Mouse (Mus musculus) lung, embryonic 15.5 days (tissue): ENCODE data around the gene Nudt2. TPM values are rescaled to one million over a fixed set of nuclear protein-coding genes. Genes with fewer than 3 reads are reported as not detected.
"Not testable (repeated sequence)": the region's sequence is repeated elsewhere in the genome, so short reads cannot be mapped to it uniquely, and the experiment has no call there.

ENCODE experiments used
- ATAC-seq: fragments of 200-750 bp; cut with Nextera tagmentation; 2 replicates; pipeline ENCODE4 v1.8.0; 2017; ENCODE audit warnings: moderate number of reproducible peaks, borderline replicate concordance; ENCODE audit not compliant: low FRiP score, low TSS enrichment; ENCODE audit errors: extremely low read depth
- H3K27ac ChIP-seq: fragments of 300-500 bp; sonication (generic); 2 replicates; pipeline ENCODE4 v1.5.1; 2015; ENCODE audit warnings: moderate library complexity, mild to moderate bottlenecking, inconsistent platforms
- H3K27me3 ChIP-seq: fragments of 300-500 bp; sonication (generic); 2 replicates; pipeline ENCODE4 v1.6.1; 2015; ENCODE audit warnings: inconsistent platforms
- H3K36me3 ChIP-seq: fragments of 300-500 bp; sonication (generic); 2 replicates; pipeline ENCODE4 v1.6.1; 2015; ENCODE audit warnings: inconsistent platforms
- H3K4me1 ChIP-seq: fragments of 300-500 bp; sonication (generic); 2 replicates; pipeline ENCODE4 v1.6.1; 2015; ENCODE audit warnings: inconsistent platforms
- H3K4me2 ChIP-seq: fragments of 300-500 bp; sonication (generic); 2 replicates; pipeline ENCODE4 v1.6.1; 2015; ENCODE audit warnings: inconsistent platforms, mild to moderate bottlenecking, moderate library complexity
- H3K4me3 ChIP-seq: fragments of 300-500 bp; sonication (generic); 2 replicates; pipeline ENCODE4 v1.5.1; 2015; ENCODE audit warnings: mild to moderate bottlenecking, inconsistent platforms
- H3K9ac ChIP-seq: fragments of 300-500 bp; sonication (generic); 2 replicates; pipeline ENCODE4 v1.6.1; 2015; ENCODE audit warnings: inconsistent platforms
- H3K9me3 ChIP-seq: fragments of 300-500 bp; sonication (generic); 2 replicates; pipeline ENCODE4 v1.6.1; 2016; ENCODE audit warnings: inconsistent platforms
- WGBS: fragments of 180-500 bp; shearing (Covaris S2); methylation state at CpG from one replicate; pipeline ENCODE4 v1.1.7; 2015; 5-methylcytosine and 5-hydroxymethylcytosine counted together
- polyA plus RNA-seq: library from polyadenylated mRNA; unstranded; fragments of >200 nt; fragmentation: Nextera tagmentation; extraction: Ambion mirVana; gene quantifications from 2 replicates; pipeline ENCODE4 v1.2.1, GENCODE M21; 2015

The Nudt2 gene
- polyA plus RNA-seq = 48.2 and 49.0 TPM in 2 replicates

DNA sequence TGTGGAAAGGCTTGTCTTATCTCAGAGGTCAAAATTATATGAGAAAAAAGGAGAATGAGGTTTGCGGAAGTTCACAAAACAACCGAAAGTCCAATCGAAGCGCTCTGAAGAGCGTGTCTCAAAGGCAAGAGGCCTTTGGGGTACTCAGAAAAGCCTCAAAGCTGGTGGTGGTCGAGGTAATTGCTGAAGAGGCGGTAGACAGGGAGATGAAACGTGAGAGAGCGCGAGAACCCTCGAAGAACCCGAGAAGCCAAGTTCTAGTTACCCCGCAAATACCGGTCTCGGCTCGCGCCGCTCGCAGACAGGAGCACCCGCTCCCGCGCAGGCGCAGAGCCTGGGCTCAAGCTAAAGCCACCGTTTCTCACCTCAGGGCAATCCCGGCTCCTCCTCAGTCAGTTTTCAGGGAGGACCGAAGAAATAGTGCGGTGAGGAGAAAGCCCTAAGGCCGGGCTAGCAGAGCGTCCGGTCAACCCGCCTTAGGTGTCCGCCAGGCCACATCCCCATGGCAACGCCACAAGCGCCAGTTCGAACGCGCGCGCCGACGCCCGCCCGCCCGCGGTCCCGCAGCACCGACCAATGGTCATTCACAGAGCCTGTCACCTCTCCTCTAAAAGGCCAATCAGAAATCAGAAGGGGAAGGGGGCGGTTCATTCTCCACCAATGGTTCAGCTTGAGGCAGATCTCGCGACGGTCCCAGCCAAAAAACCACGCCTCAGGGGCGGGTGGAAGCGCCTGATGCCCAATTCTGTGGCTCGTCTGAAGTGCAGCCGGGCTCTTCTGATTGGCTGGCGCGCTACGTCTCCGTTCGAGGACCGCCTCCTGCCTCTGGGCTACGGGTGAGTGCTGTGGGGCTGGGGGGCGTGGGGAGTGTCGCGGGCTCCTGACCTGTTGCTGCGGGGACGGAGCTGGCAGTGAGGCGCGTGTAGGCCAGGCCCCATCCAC lies at the start of gene Nudt2, which contains the start of gene Kif24:
TSS of gene Nudt2 (plus strand) at position 807 of the 942 bp plus-strand sequence.
TSS of gene Kif24 (minus strand) at position 543 of the 942 bp plus-strand sequence.
- Histone ChIP-seq H3K27me3 (no peaks in the 10 kb centered on the region), H3K36me3 (no peaks in the 10 kb centered on the region), H3K4me1 (peaks cover 16% of the 10 kb centered on the region), H3K27ac (peak within 1 kb of the TSS; percentile 82), H3K4me2 (peak within 1 kb of the TSS; percentile 69), H3K9ac (peak within 1 kb of the TSS; percentile 75), H3K9me3 (no peaks in the 10 kb centered on the region), H3K4me3 (peak within 1 kb of the TSS; percentile 73)
- ATAC-seq = peak; percentile 99
- under 1% methylated on average over 70 of the region's 70 CpGs for WGBS

- ATAC-seq = no peak
- H3K9ac ChIP-seq = no peak overlapping the region
- H3K9me3 ChIP-seq = no peaks in the 10 kb centered on the region
- H3K4me3 ChIP-seq = no peak overlapping the region
- H3K36me3 ChIP-seq = no peaks in the 10 kb centered on the region
- H3K4me2 ChIP-seq = no peak overlapping the region
- no peak overlapping the region for H3K27ac ChIP-seq
- no peaks in the 10 kb centered on the region for H3K4me1 ChIP-seq
- H3K27me3 ChIP-seq = no peaks in the 10 kb centered on the region
Observed at GRCm38 (mm10) chr4:41416966-41417365, 48.0 kb upstream of the Nudt2 start.

- no peaks in the 10 kb centered on the region for H3K9me3 ChIP-seq
- H3K27me3 ChIP-seq = no peaks in the 10 kb centered on the region
- H3K36me3 ChIP-seq = no peaks in the 10 kb centered on the region
- no peak overlapping the region for H3K4me2 ChIP-seq
- ATAC-seq = no peak
- WGBS = 80% methylated on average over 5 of the region's 5 CpGs
- no peaks in the 10 kb centered on the region for H3K4me1 ChIP-seq
- H3K27ac ChIP-seq = no peak overlapping the region
- no peak overlapping the region for H3K9ac ChIP-seq
- no peak overlapping the region for H3K4me3 ChIP-seq
Observed at GRCm38 (mm10) chr4:41438931-41439330, 26.0 kb upstream of the Nudt2 start.

DNA sequence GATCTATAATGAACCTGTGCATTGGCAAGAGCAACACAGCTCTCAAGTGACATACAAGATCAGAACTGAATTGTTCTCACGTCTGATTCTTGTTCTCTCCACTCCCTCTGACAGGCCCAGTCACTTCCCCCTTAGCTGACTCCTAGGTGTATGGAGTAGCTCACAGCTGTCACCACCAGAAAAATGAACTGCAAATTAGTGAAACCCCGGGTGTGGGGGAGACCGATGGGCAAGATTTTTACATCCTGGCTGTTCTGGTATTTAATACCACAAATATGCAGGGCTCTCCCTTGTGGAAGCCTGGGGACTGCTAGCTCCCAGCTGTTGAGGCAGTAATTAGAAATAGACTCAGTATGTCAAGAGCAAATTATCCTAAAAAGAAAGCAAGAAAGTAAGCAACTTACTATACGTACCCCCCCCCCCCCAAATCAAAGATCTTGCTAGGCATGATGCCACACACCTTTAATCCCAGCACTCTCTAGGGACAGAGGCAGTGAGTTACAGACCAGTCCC lies 22.1 kb upstream of the Nudt2 start:
- Histone ChIP-seq H3K27me3 (no peaks in the 10 kb centered on the region), H3K36me3 (no peaks in the 10 kb centered on the region), H3K4me2 (no peak overlapping the region), H3K4me3 (no peak overlapping the region), H3K9me3 (no peaks in the 10 kb centered on the region), H3K27ac (no peak overlapping the region), H3K9ac (no peak overlapping the region), H3K4me1 (no peaks in the 10 kb centered on the region)
- no peak for ATAC-seq
- 59% methylated on average over 4 of the region's 4 CpGs for WGBS

DNA sequence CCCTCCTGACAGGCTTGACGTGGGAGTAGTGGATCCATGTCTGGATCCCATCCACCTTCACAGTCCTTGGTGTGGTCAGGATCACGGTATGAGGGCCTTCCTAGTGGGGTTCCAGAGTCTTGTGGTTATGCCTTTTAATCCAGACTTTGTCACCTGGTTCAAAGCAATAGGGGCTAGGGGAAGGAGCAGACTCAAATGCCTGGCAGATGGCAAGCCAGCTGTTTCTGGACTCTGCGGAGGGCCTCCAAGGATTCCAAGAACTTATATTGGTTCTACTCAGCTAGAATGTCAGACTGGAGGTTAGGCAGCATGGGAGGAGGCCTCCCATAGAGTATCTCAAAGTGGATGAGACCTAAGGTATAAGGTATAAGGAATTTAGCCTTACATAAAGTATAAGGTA lies 17.4 kb upstream of the Nudt2 start:
- no peaks in the 10 kb centered on the region for H3K4me1 ChIP-seq
- ATAC-seq = no peak
- H3K4me2 ChIP-seq = no peak overlapping the region
- 85% methylated on average over 3 of the region's 3 CpGs for WGBS
- no peaks in the 10 kb centered on the region; the same call in 1 of the 2 replicates for H3K36me3 ChIP-seq
- H3K9ac ChIP-seq = no peak overlapping the region
- H3K4me3 ChIP-seq = no peak overlapping the region
- no peak overlapping the region for H3K27ac ChIP-seq
- H3K9me3 ChIP-seq = no peaks in the 10 kb centered on the region
- no peaks in the 10 kb centered on the region for H3K27me3 ChIP-seq

GRCm38 (mm10) chr4:41460690-41461089 lies 4.3 kb upstream of the Nudt2 start:
- no peak for ATAC-seq
- Histone ChIP-seq H3K4me3 (no peak overlapping the region), H3K9me3 (no peaks in the 10 kb centered on the region), H3K36me3 (no peaks in the 10 kb centered on the region), H3K27ac (no peak overlapping the region), H3K27me3 (no peaks in the 10 kb centered on the region), H3K4me2 (no peak overlapping the region), H3K4me1 (peaks cover 13% of the 10 kb centered on the region), H3K9ac (no peak overlapping the region)
- WGBS = 97% methylated on average over 1 of the region's 1 CpGs

GRCm38 (mm10) chr4:41463051-41463738 lies 1.8 kb upstream of the Nudt2 start:
- peak overlapping the region; percentile 69 for H3K4me2 ChIP-seq
- not testable (repeated sequence) for H3K9me3 ChIP-seq, H3K9ac ChIP-seq, ATAC-seq, H3K36me3 ChIP-seq, H3K27me3 ChIP-seq, H3K27ac ChIP-seq
- peaks cover 16% of the 10 kb centered on the region for H3K4me1 ChIP-seq
- 55% methylated on average over 3 of the region's 3 CpGs for WGBS
- peak overlapping the region; percentile 73 for H3K4me3 ChIP-seq

- Histone ChIP-seq H3K4me2 (peak overlapping the region; percentile 60), H3K36me3 (no peaks in the 10 kb centered on the region), H3K9ac (peak overlapping the region; percentile 75), H3K4me3 (peak overlapping the region; percentile 73), H3K27me3 (no peaks in the 10 kb centered on the region), H3K4me1 (peaks cover 16% of the 10 kb centered on the region), H3K27ac (peak overlapping the region; percentile 46; the same call in 1 of the 2 replicates), H3K9me3 (no peaks in the 10 kb centered on the region)
- 3% methylated on average over 17 of the region's 17 CpGs for WGBS
- ATAC-seq = no peak
Observed at GRCm38 (mm10) chr4:41465287-41465665, 325 bp downstream of the Nudt2 start.

DNA sequence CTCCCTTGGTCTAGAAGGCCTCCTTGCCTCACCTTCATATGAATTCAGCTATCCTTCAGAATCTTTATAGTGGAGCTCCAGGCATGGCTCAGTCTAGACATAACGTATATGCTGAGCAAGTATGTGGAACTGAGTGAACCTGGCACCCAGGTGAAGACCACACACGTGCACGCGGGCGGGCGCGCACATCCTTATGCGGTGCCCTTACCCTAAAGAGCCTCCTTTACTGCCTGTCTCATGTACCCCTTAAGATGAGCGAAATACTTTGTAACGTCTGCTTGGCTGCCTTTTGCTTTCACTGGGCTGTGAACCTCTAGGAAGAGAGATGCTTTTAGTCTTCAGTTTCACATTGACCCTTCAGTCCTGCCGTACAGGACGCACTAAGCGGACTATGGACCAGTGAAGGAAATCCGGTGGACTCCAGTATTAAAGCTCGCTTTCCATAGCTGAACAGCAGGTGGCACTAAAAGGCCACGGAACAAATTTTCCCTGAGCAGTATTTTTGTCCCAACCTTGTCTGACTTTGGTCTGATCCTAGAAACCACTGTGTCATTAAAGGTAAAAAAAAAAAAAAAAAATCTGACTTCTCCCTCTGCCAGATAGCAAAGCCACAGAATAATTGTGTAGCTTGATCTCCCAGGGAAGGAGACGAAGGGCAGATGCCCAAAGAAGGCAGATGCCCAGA lies 3.6 kb downstream of the Nudt2 start:
- H3K9ac ChIP-seq = no peak overlapping the region
- no peak for ATAC-seq
- WGBS = 52% methylated on average over 17 of the region's 17 CpGs
- no peak overlapping the region for H3K27ac ChIP-seq
- H3K9me3 ChIP-seq = no peaks in the 10 kb centered on the region
- peaks cover 12% of the 10 kb centered on the region for H3K4me1 ChIP-seq
- H3K36me3 ChIP-seq = no peaks in the 10 kb centered on the region
- H3K27me3 ChIP-seq = no peaks in the 10 kb centered on the region
- H3K4me3 ChIP-seq = no peak overlapping the region
- no peak overlapping the region for H3K4me2 ChIP-seq

GRCm38 (mm10) chr4:41469199-41469598 lies 4.2 kb downstream of the Nudt2 start:
- Histone ChIP-seq H3K4me1 (0 out of 2 replicates have a peak, but pooled peaks cover 7% of the 10 kb centered on the region), H3K4me3 (no peak overlapping the region), H3K9me3 (no peaks in the 10 kb centered on the region), H3K27ac (no peak overlapping the region), H3K27me3 (no peaks in the 10 kb centered on the region), H3K4me2 (no peak overlapping the region), H3K36me3 (no peaks in the 10 kb centered on the region), H3K9ac (no peak overlapping the region)
- ATAC-seq = no peak
- WGBS = 83% methylated on average over 10 of the region's 10 CpGs

GRCm38 (mm10) chr4:41470051-41470683 lies 5.2 kb downstream of the Nudt2 start:
- ATAC-seq = no peak
- no peak overlapping the region for H3K4me2 ChIP-seq
- 64% methylated on average over 7 of the region's 7 CpGs for WGBS
- no peaks in the 10 kb centered on the region for H3K36me3 ChIP-seq
- H3K27me3 ChIP-seq = no peaks in the 10 kb centered on the region
- no peak overlapping the region for H3K4me3 ChIP-seq
- 0 out of 2 replicates have a peak, but pooled peaks cover 7% of the 10 kb centered on the region for H3K4me1 ChIP-seq
- H3K9me3 ChIP-seq = no peaks in the 10 kb centered on the region
- no peak overlapping the region for H3K27ac ChIP-seq
- no peak overlapping the region for H3K9ac ChIP-seq
